ENCODE assay signal across 13 mouse cellular contexts in the genomic region with DNA sequence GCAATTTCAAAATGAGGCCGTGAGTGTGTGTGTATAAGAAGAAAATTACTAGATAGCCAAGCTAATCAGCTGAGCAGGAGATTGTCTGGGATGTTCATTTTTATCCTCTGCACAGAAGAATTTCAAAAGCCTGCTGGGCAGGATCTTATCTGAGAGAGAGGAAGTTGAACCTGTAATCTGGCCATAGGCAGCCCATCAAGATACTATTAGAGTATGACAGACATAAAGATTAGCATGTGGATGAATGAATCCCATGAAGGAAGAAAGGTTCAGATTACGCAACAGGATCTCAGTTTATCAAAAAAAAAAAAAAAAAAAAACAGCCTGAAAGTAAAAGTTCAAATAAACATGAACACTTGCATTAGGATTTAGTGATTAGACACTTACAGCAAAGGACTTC.
"Had no signal": no experiment of that assay in that cellular context is flagged by ENCODE, and none has a peak within 500 bp of the region (broad histone marks: within the 10 kb centered on the region; RNA-seq: fewer than 3 reads in every experiment).

No protein-coding gene starts in this region.

- H3K27me3 ChIP-seq: midbrain, embryonic 12.5 days; midbrain, embryonic 15.5 days; neural tube, embryonic 12.5 days had no signal

- H3K4me2 ChIP-seq: lung, embryonic 14.5 days; midbrain, embryonic 12.5 days; midbrain, embryonic 15.5 days; neural tube, embryonic 12.5 days had no signal

- ATAC-seq: midbrain, embryonic 15.5 days had no signal

- H3K9me3 ChIP-seq: midbrain, embryonic 10.5 days; midbrain, embryonic 12.5 days; midbrain, embryonic 15.5 days; neural tube, embryonic 12.5 days had no signal

- H3K9ac ChIP-seq: lung, embryonic 14.5 days; midbrain, embryonic 12.5 days; midbrain, embryonic 15.5 days; neural tube, embryonic 12.5 days had no signal

- H3K4me1 ChIP-seq: midbrain, embryonic 10.5 days; midbrain, embryonic 12.5 days; midbrain, embryonic 15.5 days; neural tube, embryonic 12.5 days had no signal

- DNase-seq: lung, adult 18-20 months; lung, postnatal 10 days; lung, postnatal 4 days; right cerebral cortex, postnatal 14 days; spleen, adult 18-20 months; thymus, adult 18-20 months; thymus, postnatal 14 days; thymus, postnatal 4 days had no signal

- H3K27ac ChIP-seq: midbrain, embryonic 10.5 days; midbrain, embryonic 12.5 days; midbrain, embryonic 15.5 days; neural tube, embryonic 12.5 days had no signal

- H3K36me3 ChIP-seq: midbrain, embryonic 10.5 days; midbrain, embryonic 12.5 days; midbrain, embryonic 15.5 days; neural tube, embryonic 12.5 days had no signal

- H3K4me3 ChIP-seq: midbrain, embryonic 10.5 days; midbrain, embryonic 12.5 days; midbrain, embryonic 15.5 days; neural tube, embryonic 12.5 days had no signal
